In the genomic region with DNA sequence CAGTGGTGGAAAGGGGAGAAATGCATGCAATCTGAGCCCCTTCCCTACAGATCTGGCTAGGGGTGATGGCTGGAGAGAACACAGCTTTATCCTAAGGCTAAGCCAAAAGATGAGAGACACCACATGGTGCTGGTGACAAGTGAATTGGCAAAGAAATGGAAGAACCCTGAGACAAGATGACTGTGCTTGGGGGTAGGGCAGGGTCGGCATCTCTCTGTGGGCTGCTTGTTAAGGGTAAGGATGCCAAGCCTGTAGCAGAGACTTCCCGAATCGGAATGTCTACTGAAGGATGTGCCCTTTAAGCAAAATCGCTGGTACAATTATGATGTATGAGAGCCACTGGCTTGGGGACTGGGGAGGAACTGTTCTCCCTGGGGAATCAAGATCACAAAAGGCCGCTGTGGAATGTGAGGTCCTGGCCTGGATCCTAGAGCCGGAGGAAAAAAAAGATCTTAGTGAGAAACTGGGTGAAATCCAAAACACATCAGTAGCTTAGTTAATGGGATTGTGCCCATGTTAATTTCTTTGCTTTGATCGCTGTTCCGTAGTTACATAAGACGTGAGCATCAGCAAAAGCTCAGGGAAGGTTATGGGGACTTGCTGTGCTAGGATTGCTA, we compare ENCODE assay signal across 7 mouse cellular contexts. TPM values are rescaled to one million over a fixed set of nuclear protein-coding genes. Genes with fewer than 3 reads are reported as not detected.
A peak's percentile ranks its signal among the peaks of the same experiment; 100 is the strongest.
DNase-seq lines count a peak whose midpoint lies in the region; ATAC-seq lines count a peak whose summit lies in the region.

No protein-coding gene starts in this region.

- peak overlapping the region; percentile 73 for H3K27ac ChIP-seq in hindbrain, embryonic 16.5 days (ENCODE audit: low read depth, low read length)

- H3K27me3 ChIP-seq in hindbrain, embryonic 16.5 days (replicated peaks; ENCODE audit: control insufficient read depth, insufficient read depth, low read length) = no peaks in the 10 kb centered on the region

- intact Hi-C loops in left cerebral cortex, postnatal 14 days (cut with DNase I) = loop anchor here (5.0 kb wide), 1 partner anchor 241 kb away; no protein-coding TSS in a partner anchor

- H3K4me2 ChIP-seq in hindbrain, embryonic 16.5 days (ENCODE audit: low read length) = no peak overlapping the region

- H3K4me3 ChIP-seq in hindbrain, embryonic 16.5 days (ENCODE audit: low read length) = no peak overlapping the region

- WGBS in hindbrain, embryonic 16.5 days = 8% methylated on average over 9 of the region's 9 CpGs

- peak overlapping the region; percentile 8; the same call in 1 of the 2 replicates for H3K9ac ChIP-seq in hindbrain, embryonic 16.5 days (ENCODE audit: low read depth, low read length)

- peak; percentile 55 for ATAC-seq in hindbrain, embryonic 16.5 days

- no peaks in the 10 kb centered on the region for H3K36me3 ChIP-seq in hindbrain, embryonic 16.5 days (ENCODE audit: control insufficient read depth, insufficient read depth, low read length)

- DNase-seq in urinary bladder, postnatal 14 days (ENCODE audit: low spot score) = peak; percentile 23
- DNase-seq in urinary bladder, postnatal 25 days (ENCODE audit: low spot score) = no peak
- DNase-seq in frontal cortex, adult 2 months (ENCODE audit: extremely low spot score in 1 of 2, low spot score in 1 of 2) = peak; percentile 66 to 78
- peak; percentile 65 to 81 for DNase-seq in left cerebral cortex, postnatal 14 days (ENCODE audit: low spot score in 2 of 2)
- DNase-seq in retina, postnatal 1 day = peak; percentile 51
- no peak for DNase-seq in c-Kit-positive CD71-positive TER-119-positive erythroid progenitor cells, embryonic 14.5 days (ENCODE audit: low spot score)

- no peaks in the 10 kb centered on the region for H3K9me3 ChIP-seq in hindbrain, embryonic 16.5 days (ENCODE audit: control insufficient read depth, low read length)

- peaks cover 40% of the 10 kb centered on the region for H3K4me1 ChIP-seq in hindbrain, embryonic 16.5 days (ENCODE audit: control insufficient read depth, insufficient read depth, low read depth, low read length)

RNA-seq across cellular contexts. Expression of a gene that starts 35.8 kb away (rescaled TPM):
- polyA plus RNA-seq in frontal cortex, adult 2 months (2012; rRNA removed) = 1.9 and 3.1 TPM in 2 replicates
- polyA plus RNA-seq in hindbrain, embryonic 16.5 days (2015; fragmentation: Nextera tagmentation; extraction: Ambion mirVana) = 0.20 and 0.78 TPM in 2 replicates
- total RNA-seq in left cerebral cortex, postnatal 14 days (2021) = 1 to 10 TPM; 1.9 to 2.5 TPM

Comparison
In these comparisons a context has a peak if more than half of its experiments do, and no peak if none do; other contexts are left out.
1. DNase-seq: peak in urinary bladder, postnatal 14 days (single experiment), frontal cortex, adult 2 months (2 of 2), left cerebral cortex, postnatal 14 days (2 of 2) and retina, postnatal 1 day (single experiment); none in urinary bladder, postnatal 25 days (single experiment) and c-Kit-positive CD71-positive TER-119-positive erythroid progenitor cells, embryonic 14.5 days (single experiment).